Mouse (Mus musculus) lung, postnatal 0 days (tissue): ENCODE data around the gene Tmem108.

Experiments
- CTCF ChIP-seq: IDR thresholded peaks from 2 replicates; pipeline ENCODE4 v1.5.1; 2016; ENCODE audit warnings: antibody characterized with exemption, mild to moderate bottlenecking
- EP300 ChIP-seq: IDR thresholded peaks from 2 replicates; pipeline ENCODE4 v1.6.1; 2016; ENCODE audit warnings: antibody characterized with exemption, mild to moderate bottlenecking, control low read depth

DNA sequence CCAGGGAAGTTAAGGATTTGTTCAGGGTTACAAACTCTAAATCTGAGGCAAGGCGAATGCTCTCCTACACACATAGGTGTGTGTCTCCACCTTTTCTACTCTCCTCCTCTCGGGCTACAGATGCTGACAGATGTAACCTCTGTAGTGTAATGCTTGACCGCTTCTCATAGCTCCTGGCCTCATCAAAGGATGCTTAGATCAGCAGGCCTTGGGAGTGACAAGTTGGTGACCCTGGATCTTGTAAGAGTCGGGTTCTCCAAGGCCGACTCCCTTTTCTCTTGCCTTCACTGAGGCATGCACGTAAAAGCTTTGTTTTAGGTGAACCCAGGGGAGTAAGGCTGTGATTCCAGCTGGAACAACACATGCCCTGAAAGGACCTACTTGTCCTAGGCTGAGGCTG is 249.4 kb downstream of the Tmem108 start:
- no peak for TF ChIP-seq CTCF
- no peak for TF ChIP-seq EP300
